Mouse (Mus musculus) splenic B cell, adult 2 months (primary cell): ENCODE data around the gene Rhox4g.
"Not testable (repeated sequence)": the region's sequence is repeated elsewhere in the genome, so short reads cannot be mapped to it uniquely, and the experiment has no call there.

Source experiments
- DNase-seq: peaks from one replicate; pipeline ENCODE4 v3.0.0-alpha.2; 2011; ENCODE audit warnings: low read depth, low spot score
- H3K27me3 ChIP-seq: 2 replicates; pipeline ENCODE4 v1.6.1; 2012; ENCODE audit warnings: mild to moderate bottlenecking, low read length, moderate library complexity, mixed read lengths; ENCODE audit not compliant: control insufficient read depth, poor library complexity, insufficient read depth, severe bottlenecking
- H3K36me3 ChIP-seq: 2 replicates; pipeline ENCODE4 v1.6.1; 2012; ENCODE audit warnings: mild to moderate bottlenecking, low read length, moderate library complexity, mixed read lengths; ENCODE audit not compliant: control insufficient read depth, poor library complexity, insufficient read depth, severe bottlenecking

Rhox4g gene

DNA sequence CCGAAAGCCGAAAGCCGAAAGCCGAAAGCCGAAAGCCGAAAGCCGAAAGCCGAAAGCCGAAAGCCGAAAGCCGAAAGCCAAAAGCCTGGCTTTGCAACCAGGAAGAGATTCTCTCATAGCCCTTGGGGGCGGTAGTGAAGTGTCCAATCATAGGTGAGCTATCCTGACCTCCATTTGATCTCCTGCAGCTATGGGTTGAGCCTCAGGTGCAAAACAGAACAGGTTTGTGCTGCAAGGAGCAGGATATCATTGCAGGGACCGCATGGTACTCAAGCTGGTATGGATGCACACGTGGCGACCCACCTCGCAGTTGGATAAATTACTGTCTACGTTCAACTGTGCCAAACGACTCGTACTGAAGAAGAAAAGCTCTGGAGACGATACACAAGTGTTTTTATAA, at the start of gene Rhox4g:
Gene Rhox4g (minus strand): TSS at position 101 of the 400 bp plus-strand sequence.
- H3K27me3 ChIP-seq = not testable (repeated sequence)

GRCm38 (mm10) chrX:37692261-37692660, 41.1 kb upstream of the Rhox4g start:
- no peak for DNase-seq
- H3K36me3 ChIP-seq = no peaks in the 10 kb centered on the region
- no peaks in the 10 kb centered on the region for H3K27me3 ChIP-seq

More for the DNA sequence above, at the start of gene Rhox4g:
- not testable (repeated sequence) for DNase-seq, H3K36me3 ChIP-seq

DNA sequence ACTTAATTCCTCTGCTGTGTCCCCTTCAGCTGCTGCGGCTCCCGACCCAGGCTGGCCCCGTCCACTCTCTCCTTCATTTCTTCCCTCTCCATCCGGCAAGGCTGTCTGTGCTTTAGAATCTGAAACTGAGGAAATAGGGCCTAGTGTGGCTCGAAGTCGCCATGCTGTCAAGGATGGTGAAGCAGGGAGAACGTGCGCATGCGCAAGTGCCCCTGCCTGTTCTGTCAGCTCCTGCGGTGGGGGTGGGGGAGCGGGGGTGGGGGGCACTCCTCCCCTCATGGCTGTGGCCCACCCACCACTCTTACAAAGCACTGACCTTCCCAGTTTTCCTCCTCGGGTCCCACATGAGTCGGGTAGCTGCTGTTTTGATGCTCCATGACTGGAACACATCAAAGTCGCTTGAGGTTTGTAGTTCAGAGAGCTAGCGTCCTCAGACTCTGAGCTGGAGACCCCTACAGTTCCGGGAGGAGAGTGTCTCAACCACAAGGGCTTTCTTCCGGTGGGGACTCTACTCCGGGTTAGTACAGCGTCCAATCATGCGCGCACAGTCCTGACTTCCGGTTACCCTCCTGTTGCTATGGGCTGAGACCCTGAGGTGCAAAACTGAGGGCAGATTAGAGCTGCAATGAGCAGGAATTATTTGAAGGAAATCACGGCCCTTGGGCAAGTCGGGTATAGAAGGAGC, 32.0 kb upstream of the Rhox4g start:
- DNase-seq = no peak
- H3K36me3 ChIP-seq = no peaks in the 10 kb centered on the region

DNA sequence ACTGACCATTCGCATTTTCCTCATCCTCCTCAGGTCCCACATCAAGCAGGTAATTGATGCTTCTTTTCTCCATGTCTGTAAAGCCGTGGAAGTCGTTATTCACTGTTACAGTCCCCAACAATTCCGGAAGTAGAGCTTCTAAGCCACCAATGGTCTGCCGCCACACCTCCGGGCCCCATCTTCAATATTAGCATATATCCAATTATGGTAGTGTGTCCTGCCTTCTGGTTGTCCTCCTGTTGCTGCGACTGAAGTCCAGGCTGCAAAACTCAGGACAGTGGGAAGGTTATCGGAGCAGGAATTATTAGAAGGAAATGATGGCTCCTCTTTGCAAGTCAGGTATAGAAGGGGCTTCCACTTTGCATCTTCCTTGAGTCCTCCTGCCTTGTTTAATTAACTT, 22.1 kb upstream of the Rhox4g start, which contains the start of gene Rhox2h:
Gene Rhox2h (minus strand): TSS at position 101 of the 400 bp plus-strand sequence.
- not testable (repeated sequence) for H3K36me3 ChIP-seq, DNase-seq, H3K27me3 ChIP-seq

More for the DNA sequence above, 32.0 kb upstream of the Rhox4g start:
- no peaks in the 10 kb centered on the region for H3K27me3 ChIP-seq

- not testable (repeated sequence) for DNase-seq, H3K27me3 ChIP-seq, H3K36me3 ChIP-seq
These were observed 17.5 kb upstream of the Rhox4g start, which contains the start of gene Rhox3h for GRCm38 (mm10) chrX:37668664-37669063. Gene Rhox3h (minus strand): TSS chrX:37668764.

DNA sequence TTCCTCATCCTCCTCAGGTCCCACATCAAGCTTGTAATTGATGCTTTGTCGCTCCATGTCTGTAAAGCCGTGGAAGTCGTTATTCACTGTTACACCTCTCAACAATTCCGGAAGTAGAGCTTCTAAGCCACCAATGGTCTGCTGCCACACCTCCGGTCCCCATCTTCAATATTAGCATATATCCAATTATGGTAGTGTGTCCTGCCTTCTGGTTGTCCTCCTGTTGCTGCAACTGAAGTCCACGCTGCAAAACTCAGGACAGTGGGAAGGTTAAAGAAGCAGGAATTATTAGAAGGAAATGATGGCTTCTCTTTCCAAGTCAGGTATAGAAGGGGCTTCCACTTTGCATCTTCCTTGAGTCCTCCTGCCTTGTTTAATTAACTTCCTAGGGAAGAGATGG, 7.8 kb downstream of the Rhox4g start, which contains the start of gene Rhox2g:
Gene Rhox2g (minus strand): TSS at position 101 of the 400 bp plus-strand sequence.
- H3K36me3 ChIP-seq, DNase-seq: not testable (repeated sequence)

GRCm38 (mm10) chrX:37628512-37628911, 22.6 kb downstream of the Rhox4g start, which contains the start of gene Rhox3g:
Gene Rhox3g (minus strand): TSS chrX:37628612.
- not testable (repeated sequence) for H3K27me3 ChIP-seq, H3K36me3 ChIP-seq, DNase-seq

More for the DNA sequence above, 7.8 kb downstream of the Rhox4g start, which contains the start of gene Rhox2g:
- H3K27me3 ChIP-seq = not testable (repeated sequence)

DNA sequence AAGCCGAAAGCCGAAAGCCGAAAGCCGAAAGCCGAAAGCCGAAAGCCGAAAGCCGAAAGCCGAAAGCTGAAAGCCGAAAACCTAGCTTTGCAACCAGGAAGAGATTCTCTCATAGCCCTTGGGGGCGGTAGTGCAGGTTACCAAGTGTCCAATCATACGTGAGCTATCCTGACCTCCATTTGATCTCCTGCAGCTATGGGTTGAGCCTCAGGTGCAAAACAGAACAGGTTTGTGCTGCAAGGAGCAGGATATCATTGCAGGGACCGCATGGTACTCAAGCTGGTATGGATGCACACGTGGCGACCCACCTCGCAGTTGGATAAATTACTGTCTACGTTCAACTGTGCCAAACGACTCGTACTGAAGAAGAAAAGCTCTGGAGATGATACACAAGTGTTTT, 43.5 kb downstream of the Rhox4g start, which contains the start of gene Rhox4f:
Gene Rhox4f (minus strand): TSS at position 101 of the 400 bp plus-strand sequence.
- not testable (repeated sequence) for H3K36me3 ChIP-seq, H3K27me3 ChIP-seq

More for the DNA sequence above, 43.5 kb downstream of the Rhox4g start, which contains the start of gene Rhox4f:
- not testable (repeated sequence) for DNase-seq
